Mouse (Mus musculus) MEL (cell line): ENCODE measurements around the gene Adamtsl5.

Source experiments
- CTCF ChIP-seq, 3 experiments: IDR thresholded peaks in 2 of 3; conservative IDR thresholded peaks in 1 of 3; 2 replicates each; pipeline ENCODE4 v1.5.1; 2011 to 2012; ENCODE audit warnings: low read length in 3 of 3, low read depth in 2 of 3, mild to moderate bottlenecking in 2 of 3, improper control_type of control experiment in 1 of 3, inconsistent platforms in 1 of 3, mixed read lengths in 1 of 3, moderate library complexity in 1 of 3; ENCODE audit not compliant: control insufficient read depth in 1 of 3, insufficient read depth in 1 of 3, poor library complexity in 1 of 3, severe bottlenecking in 1 of 3
- E2F4 ChIP-seq: IDR thresholded peaks from 2 replicates; pipeline ENCODE4 v1.6.1; 2011; ENCODE audit warnings: low read depth, low read length, improper control_type of control experiment, borderline replicate concordance
- EP300 ChIP-seq, 2 experiments: IDR thresholded peaks; 2 replicates each; pipeline ENCODE4 v1.6.1; 2011; ENCODE audit warnings: improper control_type of control experiment in 2 of 2, low read length in 2 of 2, low read depth in 1 of 2, mild to moderate bottlenecking in 1 of 2
- MAX ChIP-seq: IDR thresholded peaks from 2 replicates; pipeline ENCODE4 v1.6.1; 2011; ENCODE audit warnings: low read length, improper control_type of control experiment
- MAZ ChIP-seq: IDR thresholded peaks from 2 replicates; pipeline ENCODE4 v1.6.1; 2012; ENCODE audit warnings: low read depth, mild to moderate bottlenecking, inconsistent platforms, low read length, improper control_type of control experiment
- POLR2A ChIP-seq, 2 experiments: IDR thresholded peaks; 2 replicates each; pipeline ENCODE4 v1.6.1; 2011 to 2012; ENCODE audit warnings: low read length in 2 of 2, mild to moderate bottlenecking in 2 of 2, control low read depth in 1 of 2, improper control_type of control experiment in 1 of 2, low read depth in 1 of 2, moderate library complexity in 1 of 2; ENCODE audit not compliant: control insufficient read depth in 1 of 2, insufficient read depth in 1 of 2, poor library complexity in 1 of 2
- TBP ChIP-seq: IDR thresholded peaks from 2 replicates; pipeline ENCODE4 v1.8.0; 2011; ENCODE audit warnings: low read depth, low read length, improper control_type of control experiment

GRCm38 (mm10) chr10:80301256-80302081 lies 46.7 kb downstream of the Adamtsl5 start:
- no peak for TF ChIP-seq POLR2A (IDR thresholded peaks at IDR 0.05; ENCODE audit: control insufficient read depth in 1 of 2, insufficient read depth in 1 of 2, low read depth in 1 of 2, low read length in 2 of 2, poor library complexity in 1 of 2)
- TF ChIP-seq CTCF (IDR thresholded peaks at IDR 0.05 in 2 of 3, conservative IDR thresholded peaks at IDR 0.05 in 1 of 3; ENCODE audit: control insufficient read depth in 1 of 3, insufficient read depth in 1 of 3, low read depth in 2 of 3, low read length in 3 of 3, poor library complexity in 1 of 3, severe bottlenecking in 1 of 3): no peak
- no peak for TF ChIP-seq MAX
- no peak for TF ChIP-seq TBP
- no peak for TF ChIP-seq MAZ
- no peak for TF ChIP-seq EP300 (IDR thresholded peaks at IDR 0.05; ENCODE audit: low read depth in 1 of 2, low read length in 2 of 2)
- TF ChIP-seq E2F4: no peak
